Mouse (Mus musculus): ENCODE measurements at regions not wholly inside any gene's neighbourhood (a gene's known extent, or its start where the extent isn't known, plus 50 kb on each side); places are given as distances from the start of the nearest gene placed in this dataset.

DNA sequence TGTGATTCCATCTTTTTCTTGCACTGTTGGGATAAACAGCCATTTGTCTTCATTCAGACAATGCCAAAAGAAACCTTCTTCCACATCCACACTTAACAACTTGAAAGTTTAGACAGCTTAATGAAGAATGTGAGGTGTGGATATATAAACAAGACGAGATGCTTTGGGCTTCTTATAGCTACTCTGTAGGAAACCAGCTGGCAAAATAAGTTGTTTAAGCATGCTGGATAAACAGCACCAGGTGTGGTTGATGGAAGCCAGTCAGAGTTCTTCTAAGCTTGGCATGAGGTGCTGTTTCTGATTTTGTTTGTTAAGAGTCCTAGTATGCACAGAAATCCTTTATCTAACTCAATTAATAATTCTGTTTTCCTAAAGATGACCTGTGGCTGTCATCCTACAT is 1191.1 kb downstream of the Sorcs1 start:
- peak; percentile 4 for DNase-seq (ENCODE audit: low read depth, low spot score)
